Mouse (Mus musculus) limb, embryonic 12.5 days (tissue): Measurements from ENCODE around the gene Rcc1. TPM values are rescaled to one million over a fixed set of nuclear protein-coding genes. Genes with fewer than 3 reads are reported as not detected.

Experiments
- ATAC-seq: fragments of 200-750 bp; cut with Nextera tagmentation; 2 replicates; pipeline ENCODE4 v1.8.0; 2017; ENCODE audit warnings: low read depth, moderate TSS enrichment; ENCODE audit not compliant: insufficient number of reproducible peaks, insufficient read depth, low FRiP score, low TSS enrichment
- H3K27ac ChIP-seq: fragments of 300-500 bp; sonication (generic); 2 replicates; pipeline ENCODE4 v1.5.1; 2016; ENCODE audit warnings: mild to moderate bottlenecking, moderate library complexity
- H3K27me3 ChIP-seq: fragments of 300-500 bp; sonication (generic); 2 replicates; pipeline ENCODE4 v1.6.1; 2016; ENCODE audit warnings: mild to moderate bottlenecking, moderate library complexity
- H3K36me3 ChIP-seq: fragments of 300-500 bp; sonication (generic); 2 replicates; pipeline ENCODE4 v1.6.1; 2016; ENCODE audit warnings: mild to moderate bottlenecking, moderate library complexity
- H3K4me1 ChIP-seq: fragments of 300-500 bp; sonication (generic); replicated peaks from 2 replicates; pipeline ENCODE4 v1.6.1; 2016
- H3K4me2 ChIP-seq: fragments of 300-500 bp; sonication (generic); 2 replicates; pipeline ENCODE4 v1.6.1; 2016; ENCODE audit warnings: mild to moderate bottlenecking, moderate library complexity
- H3K4me3 ChIP-seq: fragments of 300-500 bp; sonication (generic); replicated peaks from 2 replicates; pipeline ENCODE4 v1.5.1; 2016; ENCODE audit warnings: mild to moderate bottlenecking
- H3K9ac ChIP-seq: fragments of 300-500 bp; sonication (generic); replicated peaks from 2 replicates; pipeline ENCODE4 v1.6.1; 2016; ENCODE audit warnings: mild to moderate bottlenecking, moderate library complexity
- H3K9me3 ChIP-seq: fragments of 300-500 bp; sonication (generic); 2 replicates; pipeline ENCODE4 v1.6.1; 2016; ENCODE audit warnings: mild to moderate bottlenecking, moderate library complexity
- WGBS: fragments of 180-500 bp; shearing (Covaris S2); methylation state at CpG from one replicate; pipeline ENCODE4 v1.1.7; 2016; 5-methylcytosine and 5-hydroxymethylcytosine counted together
- polyA plus RNA-seq: library from polyadenylated mRNA; unstranded; fragments of >200 nt; fragmentation: Nextera tagmentation; extraction: Ambion mirVana; gene quantifications from 2 replicates; pipeline ENCODE4 v1.2.1, GENCODE M21; 2016

Rcc1 gene
- polyA plus RNA-seq, 1 experiment from 2014 or later = 102 TPM

DNA sequence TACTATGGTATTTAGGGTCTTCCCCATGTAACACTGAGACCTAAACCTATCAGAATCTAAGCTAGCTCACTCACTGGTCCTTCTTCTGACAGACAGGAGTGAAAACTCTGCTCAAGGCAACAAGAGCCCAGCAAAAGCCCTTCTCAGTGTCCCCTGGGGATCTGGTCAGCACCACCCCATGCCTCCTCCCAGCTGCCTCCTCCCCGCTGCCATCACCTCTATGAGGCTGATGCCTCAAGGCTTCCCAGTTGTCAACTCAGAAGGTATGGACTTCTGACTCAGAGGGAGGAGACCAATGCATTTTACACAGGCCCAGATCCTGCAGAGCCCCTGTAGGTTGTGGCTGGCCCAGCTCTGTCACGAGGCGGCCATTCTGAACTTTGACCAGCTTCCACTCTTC is 12.0 kb downstream of the Rcc1 start:
- H3K4me2 ChIP-seq = no peak overlapping the region
- H3K4me1 ChIP-seq = peaks cover 19% of the 10 kb centered on the region
- H3K4me3 ChIP-seq = no peak overlapping the region
- 89% methylated on average over 3 of the region's 3 CpGs for WGBS
- H3K9me3 ChIP-seq = no peaks in the 10 kb centered on the region
- ATAC-seq = no peak
- peaks cover 42% of the 10 kb centered on the region for H3K36me3 ChIP-seq
- no peaks in the 10 kb centered on the region for H3K27me3 ChIP-seq
- no peak overlapping the region for H3K27ac ChIP-seq
- no peak overlapping the region for H3K9ac ChIP-seq

DNA sequence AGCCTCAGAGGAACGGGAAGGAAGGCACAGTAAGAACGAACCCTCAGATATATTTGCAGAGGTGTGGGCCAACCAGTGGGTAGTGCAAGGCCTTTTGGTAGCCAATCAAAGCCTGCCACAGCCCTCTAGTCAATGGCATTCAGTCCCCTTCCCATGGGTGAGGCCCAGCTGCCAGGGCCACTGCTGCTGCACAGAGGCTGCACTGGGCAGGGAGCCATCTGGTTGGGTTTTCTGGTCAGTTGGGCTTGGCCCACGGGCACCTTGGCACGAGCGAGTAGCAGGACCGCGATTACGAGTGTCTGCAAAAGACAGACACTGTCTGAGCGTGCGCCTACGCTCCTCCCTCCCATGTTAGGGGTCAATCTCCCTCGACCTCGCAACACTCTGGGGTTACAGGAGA is 14.5 kb downstream of the Rcc1 start:
- Histone ChIP-seq H3K4me3 (no peak overlapping the region), H3K9ac (no peak overlapping the region), H3K4me1 (peaks cover 9% of the 10 kb centered on the region), H3K27ac (no peak overlapping the region), H3K36me3 (peaks cover 66% of the 10 kb centered on the region), H3K4me2 (no peak overlapping the region), H3K27me3 (no peaks in the 10 kb centered on the region), H3K9me3 (no peaks in the 10 kb centered on the region)
- ATAC-seq = no peak
- WGBS = 88% methylated on average over 13 of the region's 13 CpGs

DNA sequence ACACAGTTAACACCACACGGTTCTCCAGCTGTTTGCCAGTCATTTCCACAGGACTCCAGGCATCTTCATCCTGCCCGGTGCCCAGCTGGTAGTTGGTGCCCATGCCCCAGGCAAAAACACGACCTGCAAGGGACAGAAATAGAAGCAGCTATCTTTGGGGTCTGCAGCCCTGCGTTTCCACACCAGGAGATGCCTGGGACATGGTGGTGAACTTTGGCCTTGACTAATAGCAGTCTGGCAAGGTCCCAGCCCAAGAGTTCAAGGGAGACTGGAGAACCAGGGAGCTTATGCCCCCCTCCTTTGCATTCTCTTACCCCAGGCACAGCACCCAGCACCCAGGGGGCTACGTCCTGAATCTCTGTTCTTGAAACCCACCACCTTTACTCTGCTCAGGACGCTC is 20.5 kb downstream of the Rcc1 start:
- H3K9ac ChIP-seq = no peak overlapping the region
- peaks cover 6% of the 10 kb centered on the region for H3K4me1 ChIP-seq
- H3K27ac ChIP-seq = no peak overlapping the region
- H3K36me3 ChIP-seq = peaks cover 59% of the 10 kb centered on the region
- ATAC-seq = no peak
- no peaks in the 10 kb centered on the region for H3K9me3 ChIP-seq
- no peaks in the 10 kb centered on the region for H3K27me3 ChIP-seq
- 89% methylated on average over 6 of the region's 6 CpGs for WGBS
- no peak overlapping the region for H3K4me3 ChIP-seq
- H3K4me2 ChIP-seq = no peak overlapping the region

DNA sequence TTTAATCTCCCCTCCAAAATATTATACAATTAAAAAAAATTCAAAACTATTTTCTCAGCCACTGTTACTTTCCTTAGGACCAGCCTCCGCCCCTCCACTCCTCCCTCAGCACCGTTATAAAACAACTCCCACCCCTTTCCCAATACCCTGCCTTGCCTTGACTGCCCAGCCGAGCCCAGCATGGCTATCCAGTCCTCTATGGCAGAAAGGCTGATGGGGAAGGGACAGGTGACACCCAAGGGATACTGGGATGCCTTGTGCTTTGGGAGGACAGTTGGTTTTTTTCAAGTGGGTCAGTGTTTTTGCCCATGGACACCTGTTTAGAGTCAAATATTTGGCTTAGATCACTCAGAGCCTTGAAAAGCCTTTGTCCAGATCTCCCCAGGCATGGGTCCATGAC is 21.4 kb downstream of the Rcc1 start:
- WGBS = 81% methylated on average over 3 of the region's 3 CpGs
- Histone ChIP-seq H3K27ac (no peak overlapping the region), H3K4me2 (no peak overlapping the region), H3K36me3 (peaks cover 55% of the 10 kb centered on the region), H3K4me1 (peaks cover 6% of the 10 kb centered on the region), H3K27me3 (no peaks in the 10 kb centered on the region), H3K9ac (no peak overlapping the region), H3K4me3 (no peak overlapping the region), H3K9me3 (no peaks in the 10 kb centered on the region)
- ATAC-seq = no peak

DNA sequence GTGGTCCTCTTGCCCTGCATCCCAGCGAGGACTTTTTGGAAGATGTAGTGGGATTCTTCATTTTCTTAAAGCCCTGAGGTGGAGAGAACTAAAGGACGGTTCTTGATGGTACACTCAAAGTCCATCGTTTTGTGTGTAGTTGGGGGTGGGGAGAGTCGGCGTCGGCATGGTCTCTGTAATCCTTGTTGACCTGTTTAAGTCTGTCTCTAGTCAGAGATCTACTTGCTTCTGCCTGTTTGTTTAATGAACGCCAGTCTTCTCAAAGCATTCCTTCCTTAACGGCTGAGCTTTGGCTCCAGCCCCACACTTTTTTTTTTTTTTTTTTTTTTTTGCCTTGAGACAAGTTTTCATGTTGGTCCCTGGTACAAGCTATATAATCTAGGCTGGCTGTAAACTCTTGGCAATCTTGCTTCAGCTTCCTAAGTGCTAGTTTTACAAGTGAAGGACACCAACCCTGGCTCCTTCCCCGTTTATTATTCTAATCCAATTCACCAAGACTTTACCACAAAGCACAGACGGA is 23.5 kb downstream of the Rcc1 start:
- Histone ChIP-seq H3K36me3 (peaks cover 49% of the 10 kb centered on the region), H3K4me2 (peak overlapping the region; percentile 65), H3K27me3 (no peaks in the 10 kb centered on the region), H3K27ac (peak overlapping the region; percentile 89), H3K4me3 (peak overlapping the region; percentile 83), H3K9ac (peak overlapping the region; percentile 84), H3K4me1 (peaks cover 6% of the 10 kb centered on the region), H3K9me3 (no peaks in the 10 kb centered on the region)
- ATAC-seq = no peak
- WGBS = 9% methylated on average over 10 of the region's 10 CpGs

DNA sequence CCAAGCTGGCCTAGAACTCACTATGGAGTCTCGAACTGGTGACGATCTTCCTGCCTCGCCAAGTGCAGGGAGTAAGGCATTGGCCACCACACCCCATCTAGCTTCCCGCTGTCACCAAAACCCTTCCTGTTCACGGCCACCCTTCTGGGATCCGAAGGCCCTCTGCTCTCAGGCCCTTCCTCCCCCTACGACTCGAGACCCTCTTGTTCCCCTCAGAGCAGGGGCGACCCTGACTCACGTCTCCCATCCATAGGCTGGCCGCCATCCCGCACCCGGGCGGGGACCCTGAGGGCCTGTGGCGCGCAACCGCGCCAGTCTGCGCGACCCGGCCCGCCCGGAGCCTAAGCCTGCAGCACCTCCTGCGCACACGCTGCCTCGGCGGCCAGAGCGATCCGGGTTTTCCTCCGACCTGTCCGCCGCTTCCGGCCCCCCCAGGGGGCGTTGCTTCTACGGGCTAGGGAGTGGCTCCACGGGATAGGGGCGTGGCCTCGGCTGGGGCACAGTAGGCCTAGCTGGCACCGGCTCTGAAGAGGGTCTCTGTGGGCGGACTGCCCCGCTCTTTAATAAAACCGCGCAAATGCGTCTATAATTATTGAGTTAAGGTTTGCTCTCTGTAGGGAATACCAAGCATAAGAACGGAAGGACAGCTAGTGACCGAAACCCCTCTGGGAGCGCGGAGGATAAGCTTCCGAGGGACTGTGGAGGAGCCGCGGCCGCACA is 24.1 kb downstream of the Rcc1 start, which contains the start of gene Trnau1ap:
TSS of gene Trnau1ap (minus strand) at position 424 of the 720 bp plus-strand sequence.
- peaks cover 49% of the 10 kb centered on the region for H3K36me3 ChIP-seq

DNA sequence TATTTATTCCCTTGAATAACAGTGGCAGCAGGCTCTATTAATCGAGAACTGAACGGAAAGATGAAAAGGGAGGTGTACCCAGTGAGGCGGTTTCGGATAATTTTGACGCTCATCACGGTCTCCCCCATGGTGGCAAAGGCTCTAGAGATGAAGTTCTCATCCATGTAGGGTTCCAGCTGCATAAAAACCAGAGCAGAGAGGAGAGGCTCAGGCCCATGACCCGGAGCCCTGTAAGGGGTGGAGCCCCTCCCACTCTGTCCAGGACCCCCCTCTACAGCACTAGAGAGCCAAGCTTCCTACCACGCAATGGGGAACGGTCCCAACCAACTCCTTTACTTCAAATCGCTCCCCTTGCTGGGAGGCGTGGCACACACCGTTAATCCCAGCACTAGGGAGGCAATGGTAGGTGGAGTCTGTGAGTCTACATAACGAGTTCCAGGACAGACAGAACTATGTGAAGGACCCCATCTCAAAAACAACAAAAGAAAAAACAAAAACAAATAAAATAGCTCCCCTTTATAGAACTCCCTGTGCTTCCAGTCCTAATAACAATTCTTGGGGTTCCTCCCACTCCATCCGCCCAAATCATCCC is 24.9 kb downstream of the Rcc1 start:
- 50% methylated on average over 14 of the region's 14 CpGs for WGBS
- Histone ChIP-seq H3K4me2 (peak overlapping the region; percentile 65), H3K9ac (peak overlapping the region; percentile 84), H3K27ac (peak overlapping the region; percentile 89), H3K9me3 (no peaks in the 10 kb centered on the region), H3K4me3 (peak overlapping the region; percentile 83), H3K27me3 (no peaks in the 10 kb centered on the region), H3K36me3 (peaks cover 49% of the 10 kb centered on the region), H3K4me1 (peaks cover 6% of the 10 kb centered on the region)
- no peak for ATAC-seq

More for the DNA sequence above, 24.1 kb downstream of the Rcc1 start, which contains the start of gene Trnau1ap:
- ATAC-seq = peak; percentile 92
- H3K4me3 ChIP-seq = peak within 1 kb of the TSS; percentile 83
- WGBS = under 1% methylated on average over 52 of the region's 52 CpGs
- H3K27me3 ChIP-seq = no peaks in the 10 kb centered on the region
- H3K4me1 ChIP-seq = peaks cover 6% of the 10 kb centered on the region
- peak within 1 kb of the TSS; percentile 84 for H3K9ac ChIP-seq
- peak within 1 kb of the TSS; percentile 65 for H3K4me2 ChIP-seq
- H3K9me3 ChIP-seq = no peaks in the 10 kb centered on the region
- peak within 1 kb of the TSS; percentile 89 for H3K27ac ChIP-seq

DNA sequence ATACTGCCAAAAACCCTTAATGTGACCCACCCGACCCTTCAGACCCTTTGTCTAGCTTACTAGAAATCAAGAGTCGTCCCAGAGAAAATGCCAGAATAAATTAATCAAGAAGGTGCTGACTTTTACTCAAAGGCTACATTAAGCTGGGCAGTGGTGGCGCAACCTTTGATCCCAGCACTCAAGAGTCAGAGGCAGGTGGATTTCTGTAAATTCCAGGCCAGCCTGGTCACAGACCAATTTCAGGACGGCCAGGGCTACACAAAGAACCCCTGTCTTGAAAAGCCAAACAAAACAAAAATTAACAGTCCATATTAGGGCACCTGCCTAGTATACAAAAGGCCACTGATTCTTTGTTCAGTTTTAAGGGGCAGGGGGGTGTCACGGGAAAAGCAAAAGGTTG is 26.9 kb downstream of the Rcc1 start:
- peaks cover 6% of the 10 kb centered on the region for H3K4me1 ChIP-seq
- H3K4me3 ChIP-seq = no peak overlapping the region
- H3K4me2 ChIP-seq = no peak overlapping the region
- H3K9me3 ChIP-seq = no peaks in the 10 kb centered on the region
- H3K9ac ChIP-seq = no peak overlapping the region
- no peaks in the 10 kb centered on the region for H3K27me3 ChIP-seq
- H3K36me3 ChIP-seq = peaks cover 51% of the 10 kb centered on the region
- H3K27ac ChIP-seq = no peak overlapping the region
- no peak for ATAC-seq
- WGBS = 81% methylated on average over 5 of the region's 5 CpGs

DNA sequence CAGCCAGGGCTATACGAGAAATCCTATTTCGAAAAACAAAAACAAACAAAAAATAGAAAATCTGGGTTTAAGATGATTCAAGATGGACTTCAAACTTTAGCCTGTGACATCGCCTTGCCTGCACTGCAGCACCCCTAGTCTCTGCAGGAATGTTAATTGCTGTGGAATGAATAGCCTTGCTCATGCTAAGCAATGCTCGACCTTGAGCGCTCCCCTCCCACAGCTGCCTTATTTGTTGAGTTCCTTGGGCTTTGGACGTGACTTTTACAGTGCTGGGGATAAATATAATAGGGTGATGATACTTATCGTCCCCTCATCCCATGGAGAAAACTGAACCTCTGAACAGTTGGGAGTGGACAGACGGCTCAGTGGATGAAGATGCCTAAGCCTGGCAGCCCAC is 37.7 kb downstream of the Rcc1 start:
- Histone ChIP-seq H3K4me1 (no peaks in the 10 kb centered on the region), H3K9me3 (no peaks in the 10 kb centered on the region), H3K36me3 (peaks cover 88% of the 10 kb centered on the region), H3K27me3 (no peaks in the 10 kb centered on the region), H3K27ac (no peak overlapping the region), H3K9ac (no peak overlapping the region), H3K4me3 (no peak overlapping the region), H3K4me2 (no peak overlapping the region)
- ATAC-seq = no peak
- WGBS = 85% methylated on average over 8 of the region's 8 CpGs

DNA sequence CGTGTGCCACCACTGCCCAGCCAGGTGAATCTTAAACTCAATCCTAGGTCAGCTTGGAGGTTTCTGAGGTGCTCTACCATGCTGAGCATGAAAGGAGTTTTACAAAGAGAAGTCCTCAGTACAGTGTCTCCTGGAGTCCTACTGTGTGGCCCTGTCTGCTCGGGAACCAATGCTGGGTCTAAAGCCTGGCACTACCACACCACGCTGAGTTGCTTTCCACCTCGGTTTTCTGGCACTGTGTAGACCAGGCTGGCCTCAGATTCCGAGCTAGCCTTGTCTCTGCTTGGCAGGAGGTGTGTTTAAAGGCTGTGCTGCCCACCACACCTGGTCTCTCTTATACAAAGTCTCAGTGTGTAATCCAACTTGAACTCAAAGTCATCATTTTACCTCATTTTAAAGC is 40.8 kb downstream of the Rcc1 start:
- Histone ChIP-seq H3K4me3 (no peak overlapping the region), H3K27me3 (no peaks in the 10 kb centered on the region), H3K36me3 (peaks cover 74% of the 10 kb centered on the region), H3K27ac (no peak overlapping the region), H3K9ac (no peak overlapping the region), H3K9me3 (no peaks in the 10 kb centered on the region), H3K4me1 (peaks cover 10% of the 10 kb centered on the region), H3K4me2 (no peak overlapping the region)
- 90% methylated on average over 5 of the region's 5 CpGs for WGBS
- no peak for ATAC-seq

DNA sequence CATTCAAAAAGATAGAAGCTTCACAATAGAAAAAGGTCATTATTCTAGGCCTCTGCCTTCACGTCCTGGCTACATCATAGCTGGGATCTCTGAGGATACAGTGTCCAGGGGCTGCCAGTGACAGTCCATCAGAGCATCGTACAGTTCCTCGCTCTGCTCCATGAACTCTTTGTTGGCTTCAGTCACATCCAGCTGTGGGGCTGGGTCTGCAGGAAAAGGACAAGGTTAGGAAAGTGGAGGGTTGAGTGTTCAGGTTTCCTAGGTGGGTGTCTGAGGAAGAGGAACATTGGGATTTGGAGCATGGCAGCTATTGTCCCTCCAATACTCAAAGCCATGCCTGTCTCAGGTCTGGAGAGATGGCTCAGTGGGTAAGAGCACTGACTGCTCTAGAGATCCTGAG is 41.6 kb downstream of the Rcc1 start:
- Histone ChIP-seq H3K4me2 (no peak overlapping the region), H3K4me1 (peaks cover 10% of the 10 kb centered on the region), H3K36me3 (peaks cover 66% of the 10 kb centered on the region), H3K9ac (no peak overlapping the region), H3K27me3 (no peaks in the 10 kb centered on the region), H3K27ac (no peak overlapping the region), H3K9me3 (no peaks in the 10 kb centered on the region), H3K4me3 (no peak overlapping the region)
- WGBS = 44% methylated on average over 3 of the region's 3 CpGs
- no peak for ATAC-seq
